Mouse (Mus musculus) naive thymus-derived CD4-positive, alpha-beta T cell, adult 2 months (primary cell): ENCODE data around the gene Prps1.
"Not testable (repeated sequence)": the region's sequence is repeated elsewhere in the genome, so short reads cannot be mapped to it uniquely, and the experiment has no call there.

Experiments
- DNase-seq: peaks from one replicate; pipeline ENCODE4 v3.0.0-alpha.2; 2011; ENCODE audit warnings: low read depth

The Prps1 gene

GRCm38 (mm10) chrX:140501401-140502301 lies 45.2 kb downstream of the Prps1 start:
- peak; percentile 25 for DNase-seq

DNA sequence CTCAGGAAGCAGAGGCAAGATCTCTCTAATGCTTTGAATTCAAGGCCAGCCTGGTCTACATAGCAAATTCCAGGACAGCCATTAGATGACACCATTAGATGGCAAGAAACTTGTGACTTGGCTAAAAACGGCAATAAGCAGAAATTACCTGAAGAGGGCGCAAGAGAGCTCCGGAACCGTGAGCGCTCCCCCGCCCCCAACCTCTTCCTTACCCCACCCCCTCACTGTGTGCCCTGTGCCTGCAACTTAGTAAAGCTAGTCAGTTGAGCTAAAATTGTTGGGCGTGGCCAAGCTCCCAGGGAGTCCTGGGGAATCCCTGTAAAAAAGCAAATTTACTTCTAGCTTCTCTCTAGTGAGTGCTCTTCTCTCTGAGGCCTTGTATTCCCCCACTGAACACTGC lies 47.5 kb downstream of the Prps1 start:
- peak; percentile 86 for DNase-seq

DNA sequence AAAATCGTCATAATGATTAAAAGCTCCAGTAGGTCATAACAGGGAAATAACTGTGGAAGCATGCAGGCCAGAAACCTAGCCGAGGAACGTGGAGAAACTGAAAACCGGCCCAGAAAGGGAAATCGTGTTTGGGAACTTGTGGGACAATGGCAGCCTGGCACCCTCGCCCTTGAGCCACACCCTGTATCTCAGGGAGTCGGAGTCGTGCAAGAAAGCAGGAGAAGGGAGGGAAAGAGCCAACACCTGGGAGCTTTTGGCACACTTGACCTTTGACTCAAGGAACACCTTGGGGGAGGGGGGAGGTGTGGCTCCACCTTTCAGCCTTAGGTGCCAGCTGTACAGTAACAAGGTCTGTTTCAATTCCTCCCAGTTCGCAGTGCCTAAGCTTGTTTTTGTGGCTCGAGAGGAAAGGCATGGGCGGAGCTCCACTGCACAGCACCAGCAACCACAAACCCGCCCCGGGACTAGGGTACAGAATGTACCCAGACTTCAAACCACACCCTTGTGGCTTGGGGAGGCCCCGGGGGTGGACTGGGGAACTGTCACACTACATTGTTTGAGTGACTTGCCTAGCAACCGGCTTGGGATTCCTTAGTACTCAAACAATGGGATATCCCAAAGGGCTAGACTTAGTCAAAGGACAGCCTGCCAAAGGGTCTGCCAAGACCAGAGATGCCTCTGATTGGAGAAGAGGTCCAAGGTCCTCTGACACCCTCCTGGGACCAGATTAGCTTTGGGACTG lies 49.3 kb downstream of the Prps1 start:
- DNase-seq, result peak; percentile 86

- DNase-seq, result peak; percentile 43
Measured at GRCm38 (mm10) chrX:140506436-140507180, 50.2 kb downstream of the Prps1 start.

GRCm38 (mm10) chrX:140507377-140507776 lies 51.0 kb downstream of the Prps1 start:
- DNase-seq, result no peak

- not testable (repeated sequence) for DNase-seq
Measured at GRCm38 (mm10) chrX:140508791-140509190, 52.4 kb downstream of the Prps1 start.

GRCm38 (mm10) chrX:140509817-140510216 lies 53.4 kb downstream of the Prps1 start:
- DNase-seq, result no peak

- DNase-seq, result no peak
Measured at GRCm38 (mm10) chrX:140510696-140511429, 54.5 kb downstream of the Prps1 start.

- no peak for DNase-seq
Measured at GRCm38 (mm10) chrX:140511687-140512651, 55.6 kb downstream of the Prps1 start.

GRCm38 (mm10) chrX:140513379-140513778 lies 57.0 kb downstream of the Prps1 start:
- no peak for DNase-seq

DNA sequence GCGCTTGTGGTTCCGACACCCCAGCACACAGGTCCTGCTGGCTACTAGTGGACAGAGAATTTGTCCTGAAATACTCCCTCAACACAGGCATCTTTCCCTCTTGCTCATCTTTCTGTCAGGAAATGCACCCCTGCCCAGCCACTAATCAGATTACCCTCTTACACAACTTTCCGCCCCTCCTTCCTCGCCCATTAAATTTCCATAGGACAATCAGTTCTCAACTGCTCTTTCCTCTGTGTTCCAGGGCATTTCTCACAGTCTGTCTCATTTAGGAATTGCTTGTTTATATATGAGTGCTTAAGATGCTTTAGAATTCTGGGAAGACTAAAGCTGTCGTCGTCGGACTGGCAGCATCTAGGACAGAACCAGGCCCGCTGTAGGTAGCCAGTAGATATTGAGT lies 61.9 kb downstream of the Prps1 start:
- no peak for DNase-seq

DNA sequence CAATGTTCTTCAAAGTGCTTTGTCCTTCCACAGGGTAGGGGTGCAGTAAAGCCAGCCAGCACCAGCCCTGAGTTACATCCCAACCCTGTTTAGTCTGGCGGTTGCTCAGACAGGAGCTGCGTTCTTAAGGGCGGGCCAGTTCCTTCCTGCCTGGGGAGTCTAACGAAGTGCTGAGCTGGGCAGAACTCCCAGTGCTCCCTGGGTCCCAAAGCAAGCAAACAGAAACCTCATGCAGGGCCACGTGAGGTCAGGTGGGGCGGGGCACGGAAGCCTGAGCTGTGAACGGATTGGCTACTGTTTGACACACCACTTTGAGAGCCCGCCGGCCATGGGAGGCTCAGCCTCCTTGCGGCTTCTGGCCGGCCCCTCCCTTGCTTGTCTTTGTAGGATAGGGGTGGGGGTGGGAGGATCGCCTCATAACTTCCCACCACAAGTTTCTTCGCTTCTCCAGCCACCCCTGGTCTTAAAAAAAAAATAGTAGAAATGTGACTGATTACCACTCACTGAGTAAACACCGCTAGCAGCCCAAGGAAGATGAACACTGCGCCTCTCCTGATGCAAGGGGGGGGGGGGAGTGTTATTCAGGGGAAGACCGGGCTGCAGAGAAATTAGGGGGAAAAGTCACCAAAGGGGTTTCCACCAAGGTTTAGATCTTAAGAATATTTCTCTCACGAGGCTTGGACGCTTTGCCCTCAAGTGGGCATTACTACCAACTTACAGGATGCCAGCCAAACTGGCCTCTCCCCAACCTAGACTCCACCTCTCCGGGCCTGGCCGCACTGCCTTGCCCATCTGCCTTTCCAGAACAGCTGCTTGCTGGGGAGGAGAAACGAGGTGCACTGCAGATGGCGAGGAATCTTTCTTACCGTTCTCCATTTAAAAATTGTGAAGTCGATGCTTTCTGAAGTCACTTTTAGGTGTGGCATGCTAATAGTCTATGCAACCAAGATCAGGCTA lies 64.0 kb downstream of the Prps1 start:
- peak; percentile 89 for DNase-seq

DNA sequence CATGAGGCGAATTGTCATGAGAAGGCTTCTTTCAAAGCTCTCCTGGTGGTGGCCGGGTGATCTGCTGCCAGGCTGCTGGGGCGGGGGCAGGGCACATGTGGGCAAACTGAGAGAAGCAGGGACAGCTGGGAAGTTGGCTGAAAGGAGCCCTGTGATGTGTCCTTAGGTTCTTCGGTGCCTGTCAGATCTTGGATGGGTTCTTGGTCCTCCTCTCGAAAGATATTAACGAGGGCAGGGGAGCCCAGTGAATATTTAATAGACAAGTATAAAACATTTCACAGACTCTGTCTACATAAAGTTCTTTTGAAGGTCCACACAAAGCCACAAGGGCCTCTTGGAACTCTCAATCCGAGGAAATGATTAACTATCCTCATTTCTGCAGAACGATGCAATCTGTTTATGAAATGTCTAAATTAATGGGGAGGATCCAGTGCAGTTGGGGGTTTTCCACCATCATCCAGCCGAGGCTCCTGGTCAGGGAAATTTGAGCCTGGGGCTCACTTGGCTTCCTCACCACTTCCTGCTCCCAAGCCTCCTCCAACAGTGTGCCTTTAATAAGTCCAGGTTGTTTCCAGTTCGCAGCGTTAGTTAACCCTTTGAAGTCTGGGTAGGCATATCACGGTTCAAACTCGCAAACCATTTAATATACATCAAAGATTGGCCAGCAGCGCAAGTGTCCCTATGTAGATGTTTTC lies 65.8 kb downstream of the Prps1 start:
- no peak for DNase-seq

DNA sequence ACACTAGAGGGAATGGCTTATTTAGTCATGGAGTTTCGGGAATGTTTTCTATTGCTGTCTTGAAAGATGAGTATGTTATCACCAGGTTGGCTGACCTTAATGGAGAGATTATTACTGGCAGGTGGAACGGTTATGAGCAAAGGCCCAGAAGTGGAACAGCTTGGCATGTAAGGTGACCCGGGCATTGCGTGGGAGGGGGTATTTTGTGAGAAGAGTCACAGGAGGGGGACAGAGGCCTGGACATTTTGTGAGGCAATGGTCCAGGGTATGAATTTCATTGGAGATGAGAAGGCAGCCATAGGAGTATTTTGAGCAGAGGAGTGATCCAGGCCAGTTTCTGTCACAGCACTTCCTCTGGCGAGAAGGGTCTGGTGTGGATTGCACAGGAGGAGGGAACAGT lies 67.8 kb downstream of the Prps1 start:
- DNase-seq, result no peak
